8 mouse cellular contexts compared by ENCODE assay signal in the genomic region with DNA sequence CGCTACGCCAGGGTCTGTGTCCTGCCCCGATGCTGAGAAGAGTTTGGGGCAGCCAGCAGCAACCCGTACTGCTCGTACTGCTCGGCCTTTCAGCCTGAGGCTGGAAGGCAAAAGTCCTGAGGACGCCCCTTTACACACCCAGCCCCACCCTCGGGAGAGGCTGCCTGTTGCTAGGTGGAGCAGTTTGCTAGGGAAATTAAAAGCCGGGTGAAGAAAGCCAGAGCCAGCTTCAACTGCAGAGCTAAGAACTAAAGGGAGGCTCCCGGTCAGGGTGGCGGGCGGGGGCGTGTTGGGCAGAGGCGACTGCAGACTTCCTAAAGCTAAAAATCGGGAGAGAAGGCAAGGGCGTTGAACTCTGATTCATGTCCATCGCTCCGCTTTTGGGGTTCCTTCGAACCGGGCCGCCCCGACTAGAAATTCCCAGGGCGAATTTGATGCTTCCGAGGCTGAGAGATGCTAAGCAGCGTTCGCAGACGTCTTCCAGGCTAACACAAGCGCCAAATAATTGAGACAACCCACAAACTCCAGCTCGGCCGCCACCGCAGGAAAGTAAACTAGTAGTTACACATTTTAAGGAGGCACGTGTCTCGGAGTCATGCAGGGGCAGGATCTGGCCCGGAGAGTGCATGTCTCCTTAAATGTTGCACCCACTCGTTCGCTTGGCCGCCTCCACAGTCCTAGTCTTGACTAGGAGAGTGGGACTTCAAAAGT. TPM values are rescaled to one million over a fixed set of nuclear protein-coding genes. Genes with fewer than 3 reads are reported as not detected.
DNase-seq lines count a peak whose midpoint lies in the region; ATAC-seq and TF ChIP-seq lines count a peak whose summit lies in the region.

No protein-coding gene starts in this region.

- under 1% methylated on average over 37 of the region's 37 CpGs for WGBS in forebrain, embryonic 13.5 days
- WGBS in limb, embryonic 12.5 days: under 1% methylated on average over 37 of the region's 37 CpGs
- under 1% methylated on average over 37 of the region's 37 CpGs for WGBS in midbrain, embryonic 11.5 days
- 2% methylated on average over 36 of the region's 37 CpGs for WGBS in stomach, postnatal 0 days

- H3K36me3 ChIP-seq in forebrain, embryonic 13.5 days (ENCODE audit: poor library complexity, severe bottlenecking): no peaks in the 10 kb centered on the region
- H3K36me3 ChIP-seq in limb, embryonic 12.5 days: no peaks in the 10 kb centered on the region
- H3K36me3 ChIP-seq in midbrain, embryonic 11.5 days (ENCODE audit: control insufficient read depth, insufficient read depth, low read length): no peaks in the 10 kb centered on the region
- no peaks in the 10 kb centered on the region for H3K36me3 ChIP-seq in stomach, postnatal 0 days (ENCODE audit: control insufficient read depth, insufficient read depth, low read length)

- no peak for TF ChIP-seq CTCF in stomach, postnatal 0 days (IDR thresholded peaks at IDR 0.05; ENCODE audit: low read depth)

- H3K27ac ChIP-seq in forebrain, embryonic 13.5 days: no peak overlapping the region
- H3K27ac ChIP-seq in limb, embryonic 12.5 days: no peak overlapping the region
- H3K27ac ChIP-seq in midbrain, embryonic 11.5 days (ENCODE audit: low read depth, low read length): no peak overlapping the region
- peak overlapping the region; percentile 87 for H3K27ac ChIP-seq in stomach, postnatal 0 days (replicated peaks)

- no peak for TF ChIP-seq EP300 in stomach, postnatal 0 days (optimal IDR thresholded peaks at IDR 0.05)

- peak overlapping the region; percentile 37 for H3K4me3 ChIP-seq in forebrain, embryonic 13.5 days
- H3K4me3 ChIP-seq in limb, embryonic 12.5 days (replicated peaks): peak overlapping the region; percentile 42
- peak overlapping the region; percentile 28 for H3K4me3 ChIP-seq in midbrain, embryonic 11.5 days (ENCODE audit: low read depth, low read length)
- peak overlapping the region; percentile 40 for H3K4me3 ChIP-seq in stomach, postnatal 0 days (ENCODE audit: low read depth, low read length)

- H3K4me1 ChIP-seq in forebrain, embryonic 13.5 days: peaks cover 16% of the 10 kb centered on the region
- peaks cover 15% of the 10 kb centered on the region for H3K4me1 ChIP-seq in limb, embryonic 12.5 days (replicated peaks)
- H3K4me1 ChIP-seq in midbrain, embryonic 11.5 days (ENCODE audit: control insufficient read depth, insufficient read depth, low read length): peaks cover 11% of the 10 kb centered on the region
- H3K4me1 ChIP-seq in stomach, postnatal 0 days (replicated peaks; ENCODE audit: control insufficient read depth, insufficient read depth): no peaks in the 10 kb centered on the region

- no peak for ATAC-seq in forebrain, embryonic 13.5 days
- ATAC-seq in hematopoietic stem cell, adult 5-6 weeks (replicated peaks in 1 of 2; ENCODE audit: insufficient read depth in 1 of 2, low FRiP score in 2 of 2, low TSS enrichment in 1 of 2, low read depth in 1 of 2, poor library complexity in 2 of 2, severe bottlenecking in 2 of 2): peak; percentile 15 to 17; a peak in 1 of 4 replicates
- peak; percentile 42; the same call in 1 of the 2 replicates for ATAC-seq in limb, embryonic 12.5 days (ENCODE audit: insufficient number of reproducible peaks, insufficient read depth, low FRiP score, low TSS enrichment, low read depth)
- no peak for ATAC-seq in midbrain, embryonic 11.5 days (ENCODE audit: low FRiP score)
- peak; percentile 69 for ATAC-seq in stomach, postnatal 0 days (ENCODE audit: low FRiP score, low TSS enrichment)

- H3K9me3 ChIP-seq in forebrain, embryonic 13.5 days (replicated peaks): no peaks in the 10 kb centered on the region
- H3K9me3 ChIP-seq in limb, embryonic 12.5 days: no peaks in the 10 kb centered on the region
- no peaks in the 10 kb centered on the region; the same call in 1 of the 2 replicates for H3K9me3 ChIP-seq in midbrain, embryonic 11.5 days (ENCODE audit: control insufficient read depth, low read length)
- H3K9me3 ChIP-seq in stomach, postnatal 0 days (ENCODE audit: control insufficient read depth, low read length): 0 out of 2 replicates have a peak, but pooled peaks cover 3% of the 10 kb centered on the region

- H3K9ac ChIP-seq in forebrain, embryonic 13.5 days: peak overlapping the region; percentile 45
- peak overlapping the region; percentile 51 for H3K9ac ChIP-seq in limb, embryonic 12.5 days (replicated peaks)
- H3K9ac ChIP-seq in midbrain, embryonic 11.5 days (ENCODE audit: low read length): peak overlapping the region; percentile 54
- H3K9ac ChIP-seq in stomach, postnatal 0 days (ENCODE audit: low read length): peak overlapping the region; percentile 53

- DNase-seq in CD4-positive, CD25-positive, alpha-beta regulatory T cell, adult 2 months (ENCODE audit: low read depth, low spot score): peak; percentile 12
- peak; percentile 35 for DNase-seq in adrenal gland, postnatal 10 days
- DNase-seq in midbrain, embryonic 11.5 days (ENCODE audit: low spot score, missing footprints): peak; percentile 95
- DNase-seq in stomach, postnatal 0 days (ENCODE audit: low spot score): peak; percentile 82
- no peak for DNase-seq in layer of hippocampus, postnatal 36 days

- peak overlapping the region; percentile 63 for H3K4me2 ChIP-seq in forebrain, embryonic 13.5 days
- peak overlapping the region; percentile 77 for H3K4me2 ChIP-seq in limb, embryonic 12.5 days
- peak overlapping the region; percentile 61 for H3K4me2 ChIP-seq in midbrain, embryonic 11.5 days
- H3K4me2 ChIP-seq in stomach, postnatal 0 days (replicated peaks; ENCODE audit: low read depth): peak overlapping the region; percentile 66

- peaks cover 72% of the 10 kb centered on the region for H3K27me3 ChIP-seq in forebrain, embryonic 13.5 days
- peaks cover 73% of the 10 kb centered on the region for H3K27me3 ChIP-seq in limb, embryonic 12.5 days
- H3K27me3 ChIP-seq in midbrain, embryonic 11.5 days (ENCODE audit: control insufficient read depth, insufficient read depth, low read length): peaks cover 43% of the 10 kb centered on the region
- H3K27me3 ChIP-seq in stomach, postnatal 0 days (ENCODE audit: control insufficient read depth, insufficient read depth, low read length): no peaks in the 10 kb centered on the region

RNA-seq across cellular contexts. Expression of gene Plek2, which starts 5.1 kb away (rescaled TPM):
- total RNA-seq in adrenal gland, postnatal 10 days (2021): under 1 TPM; 0.60 to 0.67 TPM
- 0.97 and 0.98 TPM in 2 replicates for polyA plus RNA-seq in forebrain, embryonic 13.5 days (2015; fragmentation: Nextera tagmentation; extraction: Ambion mirVana)
- total RNA-seq in hematopoietic stem cell, adult 5-6 weeks (2017): 0.19 TPM in 1 of 2 replicates, not detected in the other
- polyA plus RNA-seq in limb, embryonic 12.5 days (2016; fragmentation: Nextera tagmentation; extraction: Ambion mirVana): 3.7 and 4.5 TPM in 2 replicates
- polyA plus RNA-seq in midbrain, embryonic 11.5 days (2014; fragmentation: Nextera tagmentation; extraction: Ambion mirVana): 2.9 and 3.9 TPM in 2 replicates
- polyA plus RNA-seq in stomach, postnatal 0 days (2015; fragmentation: Nextera tagmentation; extraction: Ambion mirVana): 42.6 and 50.2 TPM in 2 replicates
- total RNA-seq in layer of hippocampus, postnatal 36 days (2021): under 1 TPM in 1 of 2 experiments, not detected in 1; 0.22 TPM

RNA-seq across cellular contexts. Expression of gene Eif2s1, which starts 50.2 kb away (rescaled TPM):
- total RNA-seq in adrenal gland, postnatal 10 days (2021): 10 to 100 TPM; 76.4 to 80.4 TPM
- 188 and 203 TPM in 2 replicates for polyA plus RNA-seq in forebrain, embryonic 13.5 days (2015; fragmentation: Nextera tagmentation; extraction: Ambion mirVana)
- total RNA-seq in hematopoietic stem cell, adult 5-6 weeks (2017): 80.7 and 101 TPM in 2 replicates
- polyA plus RNA-seq in limb, embryonic 12.5 days (2016; fragmentation: Nextera tagmentation; extraction: Ambion mirVana): 213 and 228 TPM in 2 replicates
- polyA plus RNA-seq in midbrain, embryonic 11.5 days (2014; fragmentation: Nextera tagmentation; extraction: Ambion mirVana): 249 and 250 TPM in 2 replicates
- 132 and 145 TPM in 2 replicates for polyA plus RNA-seq in stomach, postnatal 0 days (2015; fragmentation: Nextera tagmentation; extraction: Ambion mirVana)
- total RNA-seq in layer of hippocampus, postnatal 36 days (2021): 10 to 100 TPM; 47.5 to 63.9 TPM

RNA-seq across cellular contexts. Expression of gene Atp6v1d, which starts 50.4 kb away (rescaled TPM):
- total RNA-seq in adrenal gland, postnatal 10 days (2021): 10 to 100 TPM; 64.4 to 68.3 TPM
- polyA plus RNA-seq in forebrain, embryonic 13.5 days (2015; fragmentation: Nextera tagmentation; extraction: Ambion mirVana): 107 and 111 TPM in 2 replicates
- total RNA-seq in hematopoietic stem cell, adult 5-6 weeks (2017): 33.5 and 61.6 TPM in 2 replicates
- 64.6 and 67.4 TPM in 2 replicates for polyA plus RNA-seq in limb, embryonic 12.5 days (2016; fragmentation: Nextera tagmentation; extraction: Ambion mirVana)
- polyA plus RNA-seq in midbrain, embryonic 11.5 days (2014; fragmentation: Nextera tagmentation; extraction: Ambion mirVana): 106 and 122 TPM in 2 replicates
- 72.1 and 76.5 TPM in 2 replicates for polyA plus RNA-seq in stomach, postnatal 0 days (2015; fragmentation: Nextera tagmentation; extraction: Ambion mirVana)
- total RNA-seq in layer of hippocampus, postnatal 36 days (2021): 100 to 1,000 TPM; 253 to 273 TPM

Comparison
In these comparisons a context has a peak if more than half of its experiments do, and no peak if none do; other contexts are left out.
1. DNase-seq: peak in CD4-positive, CD25-positive, alpha-beta regulatory T cell, adult 2 months (single experiment), adrenal gland, postnatal 10 days (single experiment), midbrain, embryonic 11.5 days (single experiment) and stomach, postnatal 0 days (single experiment); none in layer of hippocampus, postnatal 36 days (0 of 2).
2. ATAC-seq: peak in hematopoietic stem cell, adult 5-6 weeks (2 of 2), limb, embryonic 12.5 days (single experiment) and stomach, postnatal 0 days (single experiment); none in forebrain, embryonic 13.5 days (single experiment) and midbrain, embryonic 11.5 days (single experiment).
3. Peak in every context shown above with its lines, with median percentiles within 50 percentile points of each other: H3K4me2 ChIP-seq, H3K4me3 ChIP-seq and H3K9ac ChIP-seq.